ENCODE assay signal across 8 mouse cellular contexts in genomic region chr8:90348178-90348925, GRCm38 (mm10). TPM values are rescaled to one million over a fixed set of nuclear protein-coding genes. Genes with fewer than 3 reads are reported as not detected.
DNase-seq lines count a peak whose midpoint lies in the region; ATAC-seq and TF ChIP-seq lines count a peak whose summit lies in the region.

TSS of gene Tox3 (minus strand) at chr8:90348343.

- 9% methylated on average over 16 of the region's 89 CpGs for WGBS in heart, embryonic 15.5 days
- WGBS in lung, adult 2 months: 5% methylated on average over 55 of the region's 89 CpGs

- peaks cover 25% of the 10 kb centered on the region for H3K4me1 ChIP-seq in heart, embryonic 15.5 days (replicated peaks)
- peaks cover 10% of the 10 kb centered on the region for H3K4me1 ChIP-seq in lung, adult 2 months (ENCODE audit: control insufficient read depth, insufficient read depth, low read length)

- no peaks in the 10 kb centered on the region for H3K9me3 ChIP-seq in heart, embryonic 15.5 days (replicated peaks)

- peak within 1 kb of the TSS; percentile 80 for H3K4me2 ChIP-seq in heart, embryonic 15.5 days

- peak within 1 kb of the TSS; percentile 82 for H3K27ac ChIP-seq in layer of hippocampus, adult 2 months
- peak within 1 kb of the TSS; percentile 88 for H3K27ac ChIP-seq in heart, embryonic 15.5 days

- H3K27me3 ChIP-seq in heart, embryonic 15.5 days: no peaks in the 10 kb centered on the region

- H3K9ac ChIP-seq in heart, embryonic 15.5 days: peak within 1 kb of the TSS; percentile 82

- no peak for TF ChIP-seq POLR2A in lung, adult 2 months (IDR thresholded peaks at IDR 0.05; ENCODE audit: borderline replicate concordance, extremely low read depth, low read depth, low read length)

- no peaks in the 10 kb centered on the region for H3K36me3 ChIP-seq in heart, embryonic 15.5 days

- peak; percentile 72 for ATAC-seq in heart, embryonic 15.5 days (replicated peaks; ENCODE audit: insufficient number of reproducible peaks, insufficient read depth, low FRiP score, low read depth)

- TF ChIP-seq CTCF in layer of hippocampus, adult 2 months (conservative IDR thresholded peaks at IDR 0.05): no peak
- TF ChIP-seq CTCF in lung, adult 2 months (IDR thresholded peaks at IDR 0.05; ENCODE audit: insufficient read depth, low read length): no peak

- peak in 1 of 2 experiments; percentile 26 for DNase-seq in layer of hippocampus, adult 2 months (ENCODE audit: low spot score in 2 of 2)
- no peak for DNase-seq in layer of hippocampus, adult 11-12 months (ENCODE audit: low spot score)
- DNase-seq in embryo, embryonic 9.5 days (ENCODE audit: extremely low spot score): peak; percentile 65
- DNase-seq in kidney, postnatal 10 days: peak; percentile 75
- peak; percentile 58 for DNase-seq in lung, adult 2 months
- peak; percentile 12 for DNase-seq in ovary, adult 18-20 months (ENCODE audit: low spot score)
- DNase-seq in B cell, adult 2 months: no peak

- peak within 1 kb of the TSS; percentile 73 for H3K4me3 ChIP-seq in layer of hippocampus, adult 2 months
- peak within 1 kb of the TSS; percentile 66 for H3K4me3 ChIP-seq in heart, embryonic 15.5 days
- peak within 1 kb of the TSS; percentile 94 for H3K4me3 ChIP-seq in lung, adult 2 months (replicated peaks; ENCODE audit: extremely low read depth, low read depth, low read length)

RNA-seq across cellular contexts. Expression of gene Tox3, which starts in this region (rescaled TPM):
- 10 to 100 TPM; 12.3 to 14.0 TPM for total RNA-seq in layer of hippocampus, adult 2 months (2021)
- polyA plus RNA-seq in heart, embryonic 15.5 days (2015; fragmentation: Nextera tagmentation; extraction: Ambion mirVana): 15.0 and 17.1 TPM in 2 replicates
- 13.8 and 17.3 TPM in 2 replicates for polyA plus RNA-seq in lung, adult 2 months (2012; rRNA removed)

Comparison
In these comparisons a context has a peak if more than half of its experiments do, and no peak if none do; other contexts are left out.
1. DNase-seq: peak in embryo, embryonic 9.5 days (single experiment), kidney, postnatal 10 days (single experiment), lung, adult 2 months (single experiment) and ovary, adult 18-20 months (single experiment); none in layer of hippocampus, adult 11-12 months (single experiment) and B cell, adult 2 months (0 of 2).
2. Peak in every context shown above with its lines, with median percentiles within 50 percentile points of each other: H3K4me3 ChIP-seq.